Mouse (Mus musculus): ENCODE data around the gene Gm16181. TPM values are rescaled to one million over a fixed set of nuclear protein-coding genes. Genes with fewer than 3 reads are reported as not detected.
A peak's percentile ranks its signal among the peaks of the same experiment; 100 is the strongest.

Gm16181 gene
- polyA plus RNA-seq, 1 experiment from 2014 or later: 0.23 TPM

- TF ChIP-seq CTCF (IDR thresholded peaks at IDR 0.05; ENCODE audit: low read depth): no peak
- H3K27ac ChIP-seq (ENCODE audit: low read depth, low read length): no peak overlapping the region
- no peak overlapping the region for H3K4me3 ChIP-seq (ENCODE audit: low read depth, low read length)
- H3K9me3 ChIP-seq (ENCODE audit: control insufficient read depth): no peaks in the 10 kb centered on the region
- no peak for ATAC-seq
- no peak overlapping the region for H3K9ac ChIP-seq (ENCODE audit: low read depth, low read length)
- H3K27me3 ChIP-seq (replicated peaks; ENCODE audit: control insufficient read depth, insufficient read depth, low read length): no peaks in the 10 kb centered on the region; the same call in 1 of the 2 replicates
- 76% methylated on average over 12 of the region's 12 CpGs for WGBS
- no peaks in the 10 kb centered on the region for H3K36me3 ChIP-seq (ENCODE audit: control insufficient read depth, insufficient read depth)
- no peaks in the 10 kb centered on the region for H3K4me1 ChIP-seq (replicated peaks; ENCODE audit: control insufficient read depth, insufficient read depth, low read length)
- H3K4me2 ChIP-seq (replicated peaks; ENCODE audit: low read depth): no peak overlapping the region
These were observed 10.7 kb upstream of the Gm16181 start for GRCm38 (mm10) chr17:35209785-35210535.

- H3K4me2 ChIP-seq (replicated peaks; ENCODE audit: low read depth): no peak overlapping the region
- no peaks in the 10 kb centered on the region for H3K4me1 ChIP-seq (replicated peaks; ENCODE audit: control insufficient read depth, insufficient read depth, low read length)
- no peaks in the 10 kb centered on the region for H3K9me3 ChIP-seq (ENCODE audit: control insufficient read depth)
- no peak overlapping the region for H3K9ac ChIP-seq (ENCODE audit: low read depth, low read length)
- no peak for TF ChIP-seq CTCF (IDR thresholded peaks at IDR 0.05; ENCODE audit: low read depth)
- H3K27ac ChIP-seq (ENCODE audit: low read depth, low read length): no peak overlapping the region
- H3K27me3 ChIP-seq (replicated peaks; ENCODE audit: control insufficient read depth, insufficient read depth, low read length): no peaks in the 10 kb centered on the region
- 46% methylated on average over 3 of the region's 3 CpGs for WGBS
- 0 out of 2 replicates have a peak, but pooled peaks have one; percentile 25 for ATAC-seq
- H3K36me3 ChIP-seq (ENCODE audit: control insufficient read depth, insufficient read depth): no peaks in the 10 kb centered on the region
- H3K4me3 ChIP-seq (ENCODE audit: low read depth, low read length): no peak overlapping the region
These were observed 10.0 kb upstream of the Gm16181 start for GRCm38 (mm10) chr17:35210593-35210992.

DNA sequence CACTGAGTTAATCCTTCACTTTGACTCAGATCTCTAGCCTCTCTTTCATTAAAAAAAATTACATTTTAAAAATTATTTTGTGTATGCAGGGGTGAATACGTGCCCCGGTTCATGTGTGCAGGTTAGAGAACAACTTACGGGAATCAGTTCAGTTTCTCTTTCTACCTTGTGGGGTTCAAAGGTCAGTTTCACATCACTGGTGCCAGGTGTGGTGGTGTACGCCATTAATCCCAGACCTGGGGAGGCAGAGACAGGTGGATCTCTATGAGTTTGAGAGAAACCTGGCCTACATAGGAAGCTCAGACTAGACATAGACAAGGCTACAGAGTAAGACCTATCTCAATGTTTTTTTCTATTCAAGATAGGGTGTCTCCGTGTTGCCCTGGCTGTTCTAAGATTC, 7.6 kb upstream of the Gm16181 start:
- peak; percentile 71 for ATAC-seq
- no peaks in the 10 kb centered on the region for H3K9me3 ChIP-seq (ENCODE audit: control insufficient read depth)
- H3K27ac ChIP-seq (ENCODE audit: low read depth, low read length): no peak overlapping the region
- H3K4me2 ChIP-seq (replicated peaks; ENCODE audit: low read depth): no peak overlapping the region
- no peak for TF ChIP-seq CTCF (IDR thresholded peaks at IDR 0.05; ENCODE audit: low read depth)
- WGBS: 57% methylated on average over 5 of the region's 5 CpGs
- no peaks in the 10 kb centered on the region for H3K36me3 ChIP-seq (ENCODE audit: control insufficient read depth, insufficient read depth)
- no peaks in the 10 kb centered on the region for H3K4me1 ChIP-seq (replicated peaks; ENCODE audit: control insufficient read depth, insufficient read depth, low read length)
- H3K27me3 ChIP-seq (replicated peaks; ENCODE audit: control insufficient read depth, insufficient read depth, low read length): no peaks in the 10 kb centered on the region
- H3K9ac ChIP-seq (ENCODE audit: low read depth, low read length): no peak overlapping the region
- no peak overlapping the region for H3K4me3 ChIP-seq (ENCODE audit: low read depth, low read length)

- Histone ChIP-seq H3K4me2 (replicated peaks; ENCODE audit: low read depth) (peak overlapping the region; percentile 21; the same call in 1 of the 2 replicates), H3K4me3 (ENCODE audit: low read depth, low read length) (no peak overlapping the region), H3K27me3 (replicated peaks; ENCODE audit: control insufficient read depth, insufficient read depth, low read length) (no peaks in the 10 kb centered on the region), H3K9me3 (ENCODE audit: control insufficient read depth) (no peaks in the 10 kb centered on the region), H3K9ac (ENCODE audit: low read depth, low read length) (no peak overlapping the region), H3K27ac (ENCODE audit: low read depth, low read length) (no peak overlapping the region), H3K36me3 (ENCODE audit: control insufficient read depth, insufficient read depth) (peaks cover 35% of the 10 kb centered on the region), H3K4me1 (replicated peaks; ENCODE audit: control insufficient read depth, insufficient read depth, low read length) (no peaks in the 10 kb centered on the region)
- no peak for ATAC-seq
- TF ChIP-seq CTCF (IDR thresholded peaks at IDR 0.05; ENCODE audit: low read depth): no peak
- WGBS: 83% methylated on average over 18 of the region's 18 CpGs
These were observed 2.0 kb upstream of the Gm16181 start for GRCm38 (mm10) chr17:35218516-35219193.

- no peak overlapping the region for H3K4me3 ChIP-seq (ENCODE audit: low read depth, low read length)
- H3K9ac ChIP-seq (ENCODE audit: low read depth, low read length): no peak overlapping the region
- no peaks in the 10 kb centered on the region for H3K4me1 ChIP-seq (replicated peaks; ENCODE audit: control insufficient read depth, insufficient read depth, low read length)
- no peaks in the 10 kb centered on the region for H3K27me3 ChIP-seq (replicated peaks; ENCODE audit: control insufficient read depth, insufficient read depth, low read length)
- H3K36me3 ChIP-seq (ENCODE audit: control insufficient read depth, insufficient read depth): peaks cover 36% of the 10 kb centered on the region
- 69% methylated on average over 6 of the region's 6 CpGs for whole genome bisulfite sequencing
- no peak for TF ChIP-seq CTCF (IDR thresholded peaks at IDR 0.05; ENCODE audit: low read depth)
- no peak for ATAC-seq
- H3K9me3 ChIP-seq (ENCODE audit: control insufficient read depth): no peaks in the 10 kb centered on the region
- H3K4me2 ChIP-seq (replicated peaks; ENCODE audit: low read depth): no peak overlapping the region
- no peak overlapping the region for H3K27ac ChIP-seq (ENCODE audit: low read depth, low read length)
These were observed 1.0 kb upstream of the Gm16181 start for GRCm38 (mm10) chr17:35219601-35220041.

- Histone ChIP-seq H3K4me3 (ENCODE audit: low read depth, low read length) (no peak overlapping the region), H3K27ac (ENCODE audit: low read depth, low read length) (no peak overlapping the region), H3K4me1 (replicated peaks; ENCODE audit: control insufficient read depth, insufficient read depth, low read length) (no peaks in the 10 kb centered on the region), H3K36me3 (ENCODE audit: control insufficient read depth, insufficient read depth) (peaks cover 38% of the 10 kb centered on the region), H3K27me3 (replicated peaks; ENCODE audit: control insufficient read depth, insufficient read depth, low read length) (no peaks in the 10 kb centered on the region), H3K4me2 (replicated peaks; ENCODE audit: low read depth) (no peak overlapping the region), H3K9me3 (ENCODE audit: control insufficient read depth) (no peaks in the 10 kb centered on the region), H3K9ac (ENCODE audit: low read depth, low read length) (no peak overlapping the region)
- no peak for TF ChIP-seq CTCF (IDR thresholded peaks at IDR 0.05; ENCODE audit: low read depth)
- no peak for ATAC-seq
- WGBS: 69% methylated on average over 6 of the region's 6 CpGs
These were observed 1.7 kb downstream of the Gm16181 start for GRCm38 (mm10) chr17:35222299-35222698.
